Mouse (Mus musculus) kidney, postnatal 0 days (tissue): ENCODE results near the gene Slx4. TPM values are rescaled to one million over a fixed set of nuclear protein-coding genes. Genes with fewer than 3 reads are reported as not detected.
A peak's percentile ranks its signal among the peaks of the same experiment; 100 is the strongest.
"Not testable (repeated sequence)": the region's sequence is repeated elsewhere in the genome, so short reads cannot be mapped to it uniquely, and the experiment has no call there.

Experiments
- ATAC-seq: fragments of 200-750 bp; cut with Nextera tagmentation; replicated peaks from 2 replicates; pipeline ENCODE4 v1.8.0; 2017; ENCODE audit warnings: low read depth, moderate number of reproducible peaks, moderate TSS enrichment, moderate library complexity; ENCODE audit not compliant: low FRiP score
- DNase-seq: peaks from one replicate; pipeline ENCODE4 v3.0.0-alpha.2; 2016; ENCODE audit warnings: low spot score
- H3K27ac ChIP-seq: fragments of 300-500 bp; sonication (generic); 2 replicates; pipeline ENCODE4 v1.5.1; 2014; ENCODE audit warnings: mild to moderate bottlenecking
- H3K27me3 ChIP-seq: fragments of 300-500 bp; sonication (generic); 2 replicates; pipeline ENCODE4 v1.6.1; 2014; ENCODE audit warnings: low read length, mixed read lengths; ENCODE audit not compliant: insufficient read depth
- H3K36me3 ChIP-seq: fragments of 300-500 bp; sonication (generic); 2 replicates; pipeline ENCODE4 v1.6.1; 2014; ENCODE audit warnings: low read length, mixed read lengths; ENCODE audit not compliant: insufficient read depth
- H3K4me1 ChIP-seq: fragments of 300-500 bp; sonication (generic); replicated peaks from 2 replicates; pipeline ENCODE4 v1.6.1; 2014; ENCODE audit warnings: antibody characterized with exemption, low read length, mixed read lengths; ENCODE audit not compliant: insufficient read depth
- H3K4me2 ChIP-seq: fragments of 300-500 bp; sonication (generic); 2 replicates; pipeline ENCODE4 v1.6.1; 2014; ENCODE audit warnings: mild to moderate bottlenecking, low read length, moderate library complexity, mixed read lengths
- H3K4me3 ChIP-seq: fragments of 300-500 bp; sonication (generic); replicated peaks from 2 replicates; pipeline ENCODE4 v1.5.1; 2014; ENCODE audit warnings: low read depth, low read length
- H3K9ac ChIP-seq: fragments of 300-500 bp; sonication (generic); 2 replicates; pipeline ENCODE4 v1.6.1; 2014; ENCODE audit warnings: low read depth, low read length
- H3K9me3 ChIP-seq: fragments of 300-500 bp; sonication (generic); replicated peaks from 2 replicates; pipeline ENCODE4 v1.6.1; 2016; ENCODE audit warnings: low read length, inconsistent platforms, mixed read lengths
- CTCF ChIP-seq: IDR thresholded peaks from 2 replicates; pipeline ENCODE4 v1.5.1; 2016; ENCODE audit warnings: antibody characterized with exemption, low read depth, mild to moderate bottlenecking, moderate library complexity
- WGBS: fragments of 180-500 bp; shearing (Covaris S2); extraction: QIAGEN DNeasy Blood & Tissue Kit; methylation state at CpG from one replicate; pipeline ENCODE4 v1.1.7; 2014; 5-methylcytosine and 5-hydroxymethylcytosine counted together
- polyA plus RNA-seq: library from polyadenylated mRNA; unstranded; fragments of >200 nt; fragmentation: Nextera tagmentation; extraction: Ambion mirVana; gene quantifications from 2 replicates; pipeline ENCODE4 v1.2.1, GENCODE M21; 2015

The Slx4 gene
- polyA plus RNA-seq, 1 experiment from 2014 or later = 11.9 TPM

GRCm38 (mm10) chr16:4021241-4021640 lies 17.7 kb upstream of the Slx4 start:
- H3K4me2 ChIP-seq = no peak overlapping the region
- no peaks in the 10 kb centered on the region for H3K36me3 ChIP-seq
- ATAC-seq = no peak
- no peak overlapping the region for H3K4me3 ChIP-seq
- 92% methylated on average over 1 of the region's 1 CpGs for WGBS
- H3K27ac ChIP-seq = no peak overlapping the region
- H3K27me3 ChIP-seq = no peaks in the 10 kb centered on the region
- peak; percentile 12; the same call in 1 of the 2 replicates for TF ChIP-seq CTCF
- DNase-seq = no peak
- H3K9me3 ChIP-seq = no peaks in the 10 kb centered on the region
- no peaks in the 10 kb centered on the region for H3K4me1 ChIP-seq
- no peak overlapping the region for H3K9ac ChIP-seq

GRCm38 (mm10) chr16:4017466-4017865 lies 13.9 kb upstream of the Slx4 start:
- H3K27ac ChIP-seq, ATAC-seq, DNase-seq, H3K9me3 ChIP-seq, H3K4me2 ChIP-seq, H3K36me3 ChIP-seq, H3K9ac ChIP-seq, H3K27me3 ChIP-seq, H3K4me1 ChIP-seq, H3K4me3 ChIP-seq: not testable (repeated sequence)
- 76% methylated on average over 6 of the region's 6 CpGs for WGBS

GRCm38 (mm10) chr16:4016786-4017185 lies 13.2 kb upstream of the Slx4 start:
- not testable (repeated sequence) for H3K9me3 ChIP-seq, DNase-seq, ATAC-seq, H3K4me2 ChIP-seq, H3K36me3 ChIP-seq, H3K27ac ChIP-seq, H3K27me3 ChIP-seq, H3K4me1 ChIP-seq, H3K9ac ChIP-seq, H3K4me3 ChIP-seq
- WGBS = 80% methylated on average over 17 of the region's 17 CpGs

DNA sequence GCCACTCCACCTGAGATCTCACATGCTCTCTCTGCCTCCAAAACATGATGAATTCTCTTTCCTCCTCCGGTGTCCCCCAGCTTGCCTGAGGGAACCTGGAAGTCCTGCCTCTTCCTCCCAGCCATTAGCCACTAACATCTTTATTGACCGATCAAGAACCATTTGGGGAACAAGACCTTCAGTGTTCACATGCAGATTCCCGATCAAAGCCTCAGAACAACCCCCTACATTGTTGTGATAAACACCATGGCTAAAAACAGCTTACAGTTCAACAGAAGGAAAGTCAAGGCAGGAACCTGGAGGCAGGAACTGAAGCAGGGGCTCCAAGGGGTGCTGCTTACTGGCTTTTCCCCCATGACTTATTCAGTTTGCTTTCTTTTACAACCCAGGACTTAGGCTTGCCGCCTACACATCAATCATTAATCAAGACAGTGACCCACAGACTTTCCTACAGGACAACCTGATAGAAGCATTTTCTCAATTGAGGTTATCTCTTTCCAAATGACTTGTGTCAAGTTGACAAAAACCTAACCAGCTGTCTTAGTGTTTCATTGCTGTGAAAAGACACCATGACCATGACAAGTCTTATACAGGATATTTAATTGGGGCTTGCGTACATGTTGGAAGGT lies 10.6 kb upstream of the Slx4 start:
- no peak overlapping the region for H3K4me3 ChIP-seq
- no peak overlapping the region for H3K4me2 ChIP-seq
- H3K9ac ChIP-seq = no peak overlapping the region
- H3K27me3 ChIP-seq = no peaks in the 10 kb centered on the region
- H3K36me3 ChIP-seq = no peaks in the 10 kb centered on the region
- no peak for DNase-seq
- WGBS = 74% methylated on average over 5 of the region's 5 CpGs
- no peaks in the 10 kb centered on the region for H3K9me3 ChIP-seq
- H3K27ac ChIP-seq = no peak overlapping the region
- H3K4me1 ChIP-seq = no peaks in the 10 kb centered on the region
- no peak for ATAC-seq
- no peak for TF ChIP-seq CTCF

- Histone ChIP-seq H3K27ac (no peak overlapping the region), H3K27me3 (no peaks in the 10 kb centered on the region), H3K9ac (no peak overlapping the region), H3K4me1 (no peaks in the 10 kb centered on the region), H3K9me3 (no peaks in the 10 kb centered on the region), H3K36me3 (no peaks in the 10 kb centered on the region), H3K4me2 (no peak overlapping the region), H3K4me3 (no peak overlapping the region)
- no peak for TF ChIP-seq CTCF
- WGBS = 77% methylated on average over 4 of the region's 4 CpGs
- ATAC-seq (no peak), DNase-seq (no peak)
Observed at GRCm38 (mm10) chr16:4012882-4013570, 9.5 kb upstream of the Slx4 start.

DNA sequence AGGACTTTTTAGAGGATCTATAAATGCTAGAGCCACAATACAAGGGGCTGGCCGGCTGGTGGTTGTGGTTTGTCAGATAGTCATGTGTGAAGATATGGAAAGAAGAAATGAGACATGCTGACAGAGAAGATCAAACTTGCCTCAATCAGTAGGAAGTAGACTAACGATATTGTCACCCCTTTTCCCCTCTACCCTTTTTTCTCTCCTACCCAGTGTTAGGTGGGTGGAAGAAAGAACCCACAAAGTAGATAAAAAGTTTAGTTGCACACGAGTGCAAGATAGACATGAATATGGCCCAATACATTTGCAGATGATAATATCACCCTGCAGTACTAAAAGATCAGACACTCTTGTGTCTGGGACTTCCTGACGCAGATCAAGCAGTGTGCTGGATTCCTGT lies 15.2 kb downstream of the Slx4 start:
- DNase-seq (no peak), ATAC-seq (no peak)
- Histone ChIP-seq H3K27me3 (no peaks in the 10 kb centered on the region), H3K36me3 (peaks cover 89% of the 10 kb centered on the region), H3K9me3 (no peaks in the 10 kb centered on the region), H3K4me2 (no peak overlapping the region), H3K4me3 (no peak overlapping the region), H3K4me1 (no peaks in the 10 kb centered on the region), H3K27ac (no peak overlapping the region), H3K9ac (no peak overlapping the region)
- 88% methylated on average over 4 of the region's 4 CpGs for WGBS
- TF ChIP-seq CTCF = no peak
